Mouse (Mus musculus) cerebellum, adult 2 months (tissue): ENCODE results near the gene Myo7a.

Experiments used
- CTCF ChIP-seq: fragments of 200-500 bp; IDR thresholded peaks from 2 replicates; pipeline ENCODE4 v1.5.1; 2011; ENCODE audit warnings: low read depth, mild to moderate bottlenecking, control low read depth, low read length, moderate library complexity, borderline replicate concordance; ENCODE audit not compliant: insufficient read depth
- POLR2A ChIP-seq: fragments of 200-500 bp; IDR thresholded peaks from 2 replicates; pipeline ENCODE4 v1.6.1; 2011; ENCODE audit warnings: low read length, control low read depth, borderline replicate concordance; ENCODE audit not compliant: insufficient read depth

GRCm38 (mm10) chr7:98121241-98121640, 1.9 kb upstream of the Myo7a start:
- no peak for TF ChIP-seq CTCF
- no peak for TF ChIP-seq POLR2A
